Comparison of ENCODE assay signal across 19 mouse cellular contexts in the genomic region with DNA sequence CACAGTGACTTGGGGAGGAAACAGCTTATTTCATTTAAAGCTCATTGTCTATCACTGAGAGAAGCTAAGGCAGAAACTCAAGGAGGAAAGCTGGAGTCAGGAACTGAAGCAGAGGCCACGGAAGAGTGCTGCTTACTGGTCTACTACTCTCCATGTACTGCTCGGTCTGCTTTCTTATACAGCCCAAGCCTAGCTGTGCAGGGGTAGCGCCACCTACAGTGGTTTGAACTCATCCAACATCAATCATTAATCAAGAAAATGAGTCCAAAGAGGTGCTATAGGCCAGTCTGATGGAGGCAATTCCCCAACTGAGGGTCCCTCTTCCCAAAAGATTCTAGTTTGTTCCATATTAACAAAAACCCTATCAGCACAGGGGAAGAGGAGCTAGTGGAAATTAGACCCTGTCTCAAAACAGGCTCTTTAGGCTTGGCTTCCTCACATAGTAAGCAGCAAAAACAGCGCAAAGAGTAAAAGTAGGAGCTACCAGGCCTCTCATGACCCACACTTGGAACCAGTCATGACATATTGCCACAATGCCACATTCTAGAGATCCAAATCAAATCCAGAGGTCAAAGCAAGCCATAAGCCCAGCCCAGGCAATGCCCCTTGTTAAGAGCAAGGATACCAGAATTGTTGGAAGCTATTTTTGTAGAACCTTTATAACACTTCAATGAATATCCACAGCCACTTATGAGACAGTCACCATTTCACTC. TPM values are rescaled to one million over a fixed set of nuclear protein-coding genes. Genes with fewer than 3 reads are reported as not detected.
DNase-seq lines count a peak whose midpoint lies in the region; ATAC-seq and TF ChIP-seq lines count a peak whose summit lies in the region.
"Had no signal": no experiment of that assay in that cellular context is flagged by ENCODE, and none has a peak within 500 bp of the region (broad histone marks: within the 10 kb centered on the region; RNA-seq: fewer than 3 reads in every experiment).

No protein-coding gene starts in this region.

- 67% methylated on average over 4 of the region's 4 CpGs for WGBS in embryonic facial prominence, embryonic 13.5 days
- 74% methylated on average over 4 of the region's 4 CpGs for WGBS in embryonic facial prominence, embryonic 10.5 days
- WGBS in kidney, postnatal 0 days: 58% methylated on average over 4 of the region's 4 CpGs
- WGBS in kidney, embryonic 16.5 days: 60% methylated on average over 4 of the region's 4 CpGs
- 73% methylated on average over 4 of the region's 4 CpGs for WGBS in midbrain, postnatal 0 days
- 66% methylated on average over 4 of the region's 4 CpGs for WGBS in midbrain, embryonic 16.5 days
- WGBS in forebrain, embryonic 13.5 days: 73% methylated on average over 4 of the region's 4 CpGs

- no peak overlapping the region for H3K4me3 ChIP-seq in embryonic facial prominence, embryonic 13.5 days
- no peak overlapping the region for H3K4me3 ChIP-seq in embryonic facial prominence, embryonic 10.5 days
- H3K4me3 ChIP-seq in kidney, postnatal 0 days (replicated peaks; ENCODE audit: low read depth, low read length): no peak overlapping the region
- H3K4me3 ChIP-seq in kidney, embryonic 16.5 days (ENCODE audit: low read length): no peak overlapping the region
- H3K4me3 ChIP-seq in midbrain, postnatal 0 days (ENCODE audit: low read depth, low read length): no peak overlapping the region
- no peak overlapping the region for H3K4me3 ChIP-seq in midbrain, embryonic 16.5 days (ENCODE audit: low read depth, low read length)
- H3K4me3 ChIP-seq in forebrain, embryonic 13.5 days: no peak overlapping the region
- H3K4me3 ChIP-seq: heart, embryonic 13.5 days; left cerebral cortex, adult 2 months; liver, embryonic 13.5 days; neural tube, embryonic 15.5 days had no signal

- no peaks in the 10 kb centered on the region for H3K27me3 ChIP-seq in embryonic facial prominence, embryonic 13.5 days
- H3K27me3 ChIP-seq in embryonic facial prominence, embryonic 10.5 days (replicated peaks; ENCODE audit: low read depth, poor library complexity, severe bottlenecking): no peaks in the 10 kb centered on the region
- no peaks in the 10 kb centered on the region for H3K27me3 ChIP-seq in kidney, postnatal 0 days (ENCODE audit: insufficient read depth, low read length)
- no peaks in the 10 kb centered on the region for H3K27me3 ChIP-seq in kidney, embryonic 16.5 days (ENCODE audit: insufficient read depth, low read length)
- no peaks in the 10 kb centered on the region for H3K27me3 ChIP-seq in midbrain, postnatal 0 days (ENCODE audit: insufficient read depth, low read length)
- H3K27me3 ChIP-seq in midbrain, embryonic 16.5 days (ENCODE audit: control insufficient read depth, insufficient read depth, low read depth, low read length): no peaks in the 10 kb centered on the region
- no peaks in the 10 kb centered on the region for H3K27me3 ChIP-seq in forebrain, embryonic 13.5 days
- H3K27me3 ChIP-seq: heart, embryonic 13.5 days; liver, embryonic 13.5 days; neural tube, embryonic 15.5 days had no signal

- H3K9ac ChIP-seq in embryonic facial prominence, embryonic 13.5 days: no peak overlapping the region
- H3K9ac ChIP-seq in kidney, postnatal 0 days (ENCODE audit: low read depth, low read length): no peak overlapping the region
- no peak overlapping the region for H3K9ac ChIP-seq in kidney, embryonic 16.5 days (replicated peaks; ENCODE audit: low read length)
- H3K9ac ChIP-seq in midbrain, postnatal 0 days (replicated peaks; ENCODE audit: low read length, poor library complexity, severe bottlenecking): no peak overlapping the region
- no peak overlapping the region for H3K9ac ChIP-seq in midbrain, embryonic 16.5 days (ENCODE audit: low read depth, low read length)
- H3K9ac ChIP-seq in forebrain, embryonic 13.5 days: no peak overlapping the region
- H3K9ac ChIP-seq: heart, embryonic 13.5 days; liver, embryonic 13.5 days; neural tube, embryonic 15.5 days had no signal

- H3K9me3 ChIP-seq in embryonic facial prominence, embryonic 13.5 days: no peaks in the 10 kb centered on the region
- no peaks in the 10 kb centered on the region for H3K9me3 ChIP-seq in embryonic facial prominence, embryonic 10.5 days
- H3K9me3 ChIP-seq in kidney, postnatal 0 days (replicated peaks; ENCODE audit: low read length): no peaks in the 10 kb centered on the region
- no peaks in the 10 kb centered on the region for H3K9me3 ChIP-seq in kidney, embryonic 16.5 days (ENCODE audit: low read length)
- no peaks in the 10 kb centered on the region for H3K9me3 ChIP-seq in midbrain, postnatal 0 days (ENCODE audit: low read length)
- H3K9me3 ChIP-seq in midbrain, embryonic 16.5 days (replicated peaks; ENCODE audit: control insufficient read depth, low read length, poor library complexity, severe bottlenecking): no peaks in the 10 kb centered on the region
- H3K9me3 ChIP-seq in forebrain, embryonic 13.5 days (replicated peaks): no peaks in the 10 kb centered on the region
- H3K9me3 ChIP-seq: heart, embryonic 13.5 days; liver, embryonic 13.5 days; neural tube, embryonic 15.5 days had no signal

- no peak for DNase-seq in embryonic facial prominence, embryonic 10.5 days (ENCODE audit: low spot score)
- no peak for DNase-seq in kidney, postnatal 0 days (ENCODE audit: low spot score)
- DNase-seq in midbrain, postnatal 0 days (ENCODE audit: low spot score): no peak
- DNase-seq in cerebellum, adult 11 months: no peak
- DNase-seq: adrenal gland, adult 2 months; cerebellum, adult 9-10 months; left cerebral cortex, postnatal 4 days; liver, embryonic 13.5 days; midbrain, embryonic 14.5 days; spleen, adult 18-20 months; thymus, postnatal 36 days had no signal

- peak overlapping the region; percentile 71 for H3K27ac ChIP-seq in embryonic facial prominence, embryonic 13.5 days
- H3K27ac ChIP-seq in embryonic facial prominence, embryonic 10.5 days (replicated peaks): no peak overlapping the region
- no peak overlapping the region for H3K27ac ChIP-seq in kidney, postnatal 0 days
- no peak overlapping the region for H3K27ac ChIP-seq in kidney, embryonic 16.5 days (ENCODE audit: low read length)
- no peak overlapping the region for H3K27ac ChIP-seq in midbrain, postnatal 0 days (ENCODE audit: low read depth, low read length)
- H3K27ac ChIP-seq in midbrain, embryonic 16.5 days (ENCODE audit: low read length): no peak overlapping the region
- H3K27ac ChIP-seq in forebrain, embryonic 13.5 days: no peak overlapping the region
- H3K27ac ChIP-seq: heart, embryonic 13.5 days; left cerebral cortex, adult 2 months; liver, embryonic 13.5 days; neural tube, embryonic 15.5 days had no signal

- peak; percentile 35; the same call in 1 of the 2 replicates for TF ChIP-seq CTCF in kidney, postnatal 0 days (IDR thresholded peaks at IDR 0.05; ENCODE audit: low read depth)
- peak; percentile 29 for TF ChIP-seq CTCF in midbrain, postnatal 0 days (IDR thresholded peaks at IDR 0.05)

- no peak overlapping the region for H3K4me2 ChIP-seq in embryonic facial prominence, embryonic 13.5 days
- H3K4me2 ChIP-seq in kidney, postnatal 0 days (ENCODE audit: low read length): no peak overlapping the region
- H3K4me2 ChIP-seq in kidney, embryonic 16.5 days (replicated peaks; ENCODE audit: low read depth, low read length): no peak overlapping the region
- no peak overlapping the region for H3K4me2 ChIP-seq in midbrain, postnatal 0 days (ENCODE audit: low read depth, low read length, poor library complexity, severe bottlenecking)
- no peak overlapping the region for H3K4me2 ChIP-seq in midbrain, embryonic 16.5 days (ENCODE audit: low read length)
- H3K4me2 ChIP-seq in forebrain, embryonic 13.5 days: no peak overlapping the region
- H3K4me2 ChIP-seq: heart, embryonic 13.5 days; liver, embryonic 13.5 days; neural tube, embryonic 15.5 days had no signal

- peaks cover 12% of the 10 kb centered on the region; the same call in 1 of the 2 replicates for H3K4me1 ChIP-seq in embryonic facial prominence, embryonic 13.5 days
- H3K4me1 ChIP-seq in embryonic facial prominence, embryonic 10.5 days: peaks cover 12% of the 10 kb centered on the region
- no peaks in the 10 kb centered on the region; the same call in 1 of the 2 replicates for H3K4me1 ChIP-seq in kidney, postnatal 0 days (replicated peaks; ENCODE audit: insufficient read depth, low read length)
- H3K4me1 ChIP-seq in kidney, embryonic 16.5 days (ENCODE audit: insufficient read depth, low read length): peaks cover 9% of the 10 kb centered on the region
- H3K4me1 ChIP-seq in midbrain, postnatal 0 days (ENCODE audit: insufficient read depth, low read length): 0 out of 2 replicates have a peak, but pooled peaks cover 3% of the 10 kb centered on the region
- H3K4me1 ChIP-seq in midbrain, embryonic 16.5 days (ENCODE audit: control insufficient read depth, insufficient read depth, low read length): peaks cover 9% of the 10 kb centered on the region
- peaks cover 12% of the 10 kb centered on the region for H3K4me1 ChIP-seq in forebrain, embryonic 13.5 days

- no peak for ATAC-seq in embryonic facial prominence, embryonic 13.5 days (ENCODE audit: insufficient number of reproducible peaks, insufficient read depth, low FRiP score, low TSS enrichment, low read depth)
- no peak for ATAC-seq in kidney, postnatal 0 days (replicated peaks; ENCODE audit: low FRiP score, low read depth)
- ATAC-seq in kidney, embryonic 16.5 days (ENCODE audit: low FRiP score, low TSS enrichment): no peak
- ATAC-seq in midbrain, postnatal 0 days (ENCODE audit: low FRiP score): no peak
- no peak for ATAC-seq in midbrain, embryonic 16.5 days
- ATAC-seq in forebrain, embryonic 13.5 days: no peak
- ATAC-seq: forebrain, embryonic 16.5 days had no signal

- no peaks in the 10 kb centered on the region for H3K36me3 ChIP-seq in embryonic facial prominence, embryonic 13.5 days
- H3K36me3 ChIP-seq in embryonic facial prominence, embryonic 10.5 days (replicated peaks): no peaks in the 10 kb centered on the region
- H3K36me3 ChIP-seq in kidney, postnatal 0 days (ENCODE audit: insufficient read depth, low read length): no peaks in the 10 kb centered on the region
- no peaks in the 10 kb centered on the region for H3K36me3 ChIP-seq in kidney, embryonic 16.5 days (ENCODE audit: insufficient read depth, low read length)
- H3K36me3 ChIP-seq in midbrain, postnatal 0 days (ENCODE audit: insufficient read depth, low read length): no peaks in the 10 kb centered on the region
- H3K36me3 ChIP-seq in midbrain, embryonic 16.5 days (ENCODE audit: control insufficient read depth, insufficient read depth, low read length): no peaks in the 10 kb centered on the region
- no peaks in the 10 kb centered on the region for H3K36me3 ChIP-seq in forebrain, embryonic 13.5 days (ENCODE audit: poor library complexity, severe bottlenecking)
- H3K36me3 ChIP-seq: heart, embryonic 13.5 days; liver, embryonic 13.5 days; neural tube, embryonic 15.5 days had no signal

RNA-seq across cellular contexts. Expression of a gene that starts 9.4 kb away (rescaled TPM):
- 55.0 and 55.9 TPM in 2 replicates for polyA plus RNA-seq in embryonic facial prominence, embryonic 13.5 days (2015; fragmentation: Nextera tagmentation; extraction: Ambion mirVana)
- 65.8 and 66.2 TPM in 2 replicates for polyA plus RNA-seq in embryonic facial prominence, embryonic 10.5 days (2016; fragmentation: Nextera tagmentation; extraction: Ambion mirVana)
- polyA plus RNA-seq in kidney, postnatal 0 days (2015; fragmentation: Nextera tagmentation; extraction: Ambion mirVana): 41.5 and 42.1 TPM in 2 replicates
- 50.9 and 55.1 TPM in 2 replicates for polyA plus RNA-seq in kidney, embryonic 16.5 days (2015; fragmentation: Nextera tagmentation; extraction: Ambion mirVana)
- total RNA-seq in midbrain, postnatal 0 days (2014; rRNA removed): 33.7 and 49.2 TPM in 2 replicates
- polyA plus RNA-seq in midbrain, postnatal 0 days (2015; fragmentation: Nextera tagmentation; extraction: Ambion mirVana): 38.3 and 40.5 TPM in 2 replicates
- polyA plus RNA-seq in midbrain, embryonic 16.5 days (2015; fragmentation: Nextera tagmentation; extraction: Ambion mirVana): 51.4 and 55.6 TPM in 2 replicates
- polyA plus RNA-seq in forebrain, embryonic 13.5 days (2015; fragmentation: Nextera tagmentation; extraction: Ambion mirVana): 62.9 and 63.2 TPM in 2 replicates

RNA-seq across cellular contexts. Expression of a gene that starts 40.5 kb away (rescaled TPM):
- 84.0 and 91.0 TPM in 2 replicates for polyA plus RNA-seq in embryonic facial prominence, embryonic 13.5 days (2015; fragmentation: Nextera tagmentation; extraction: Ambion mirVana)
- polyA plus RNA-seq in embryonic facial prominence, embryonic 10.5 days (2016; fragmentation: Nextera tagmentation; extraction: Ambion mirVana): 85.8 and 90.1 TPM in 2 replicates
- polyA plus RNA-seq in kidney, postnatal 0 days (2015; fragmentation: Nextera tagmentation; extraction: Ambion mirVana): 46.4 and 50.3 TPM in 2 replicates
- polyA plus RNA-seq in kidney, embryonic 16.5 days (2015; fragmentation: Nextera tagmentation; extraction: Ambion mirVana): 67.5 and 77.1 TPM in 2 replicates
- total RNA-seq in midbrain, postnatal 0 days (2014; rRNA removed): 99.1 and 103 TPM in 2 replicates
- 42.1 and 50.6 TPM in 2 replicates for polyA plus RNA-seq in midbrain, postnatal 0 days (2015; fragmentation: Nextera tagmentation; extraction: Ambion mirVana)
- polyA plus RNA-seq in midbrain, embryonic 16.5 days (2015; fragmentation: Nextera tagmentation; extraction: Ambion mirVana): 45.4 and 46.5 TPM in 2 replicates
- 56.9 and 63.3 TPM in 2 replicates for polyA plus RNA-seq in forebrain, embryonic 13.5 days (2015; fragmentation: Nextera tagmentation; extraction: Ambion mirVana)
